Mouse (Mus musculus): ENCODE data around the gene Mdga2. TPM values are rescaled to one million over a fixed set of nuclear protein-coding genes. Genes with fewer than 3 reads are reported as not detected.

Gene Mdga2
- polyA plus RNA-seq, 1 experiment = 12.9 TPM

GRCm38 (mm10) chr12:67118652-67119515 lies 103.5 kb downstream of the Mdga2 start:
- Histone ChIP-seq H3K27ac (ENCODE audit: insufficient read depth, low read length) (no peak overlapping the region), H3K27me3 (ENCODE audit: control insufficient read depth, insufficient read depth, low read length) (no peaks in the 10 kb centered on the region), H3K4me3 (replicated peaks; ENCODE audit: insufficient read depth, low read depth, low read length) (no peak overlapping the region), H3K4me1 (ENCODE audit: control insufficient read depth, insufficient read depth, low read length) (no peaks in the 10 kb centered on the region)
- no peak for DNase-seq
- TF ChIP-seq POLR2A (IDR thresholded peaks at IDR 0.05; ENCODE audit: borderline replicate concordance, insufficient read depth, low read length) (no peak), CTCF (IDR thresholded peaks at IDR 0.05; ENCODE audit: borderline replicate concordance, insufficient read depth, low read depth, low read length) (no peak)
- 90% methylated on average over 6 of the region's 6 CpGs for WGBS

DNA sequence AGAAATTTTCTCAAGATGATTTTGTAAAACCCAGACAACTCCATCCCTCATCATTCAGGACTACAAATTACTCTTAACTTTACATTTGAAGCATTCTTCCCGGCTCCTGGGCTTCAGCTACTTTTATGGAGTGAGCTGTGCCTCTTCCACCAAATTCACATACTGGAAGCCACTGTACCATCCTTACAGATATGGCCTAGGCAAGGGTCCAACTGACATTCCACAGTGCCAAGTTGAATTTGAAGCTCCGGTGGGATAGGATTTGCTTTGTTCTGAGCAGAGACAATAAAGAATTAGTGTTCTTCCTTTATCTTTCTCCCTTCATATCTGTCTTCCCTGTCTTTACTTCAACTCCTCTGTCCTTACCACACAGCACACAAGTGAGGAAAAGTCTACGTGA lies 118.2 kb downstream of the Mdga2 start:
- Histone ChIP-seq H3K27ac (ENCODE audit: insufficient read depth, low read length) (no peak overlapping the region), H3K27me3 (ENCODE audit: control insufficient read depth, insufficient read depth, low read length) (no peaks in the 10 kb centered on the region), H3K4me3 (replicated peaks; ENCODE audit: insufficient read depth, low read depth, low read length) (no peak overlapping the region), H3K4me1 (ENCODE audit: control insufficient read depth, insufficient read depth, low read length) (no peaks in the 10 kb centered on the region)
- WGBS = 25% methylated on average over 3 of the region's 3 CpGs
- DNase-seq = no peak
- TF ChIP-seq POLR2A (IDR thresholded peaks at IDR 0.05; ENCODE audit: borderline replicate concordance, insufficient read depth, low read length) (no peak), CTCF (IDR thresholded peaks at IDR 0.05; ENCODE audit: borderline replicate concordance, insufficient read depth, low read depth, low read length) (no peak)

- DNase-seq = no peak
- TF ChIP-seq POLR2A (IDR thresholded peaks at IDR 0.05; ENCODE audit: borderline replicate concordance, insufficient read depth, low read length) (no peak), CTCF (IDR thresholded peaks at IDR 0.05; ENCODE audit: borderline replicate concordance, insufficient read depth, low read depth, low read length) (no peak)
- Histone ChIP-seq H3K27ac (ENCODE audit: insufficient read depth, low read length) (no peak overlapping the region), H3K4me1 (ENCODE audit: control insufficient read depth, insufficient read depth, low read length) (no peaks in the 10 kb centered on the region), H3K27me3 (ENCODE audit: control insufficient read depth, insufficient read depth, low read length) (no peaks in the 10 kb centered on the region), H3K4me3 (replicated peaks; ENCODE audit: insufficient read depth, low read depth, low read length) (no peak overlapping the region)
These were observed 127.9 kb downstream of the Mdga2 start for GRCm38 (mm10) chr12:67094414-67094813.

DNA sequence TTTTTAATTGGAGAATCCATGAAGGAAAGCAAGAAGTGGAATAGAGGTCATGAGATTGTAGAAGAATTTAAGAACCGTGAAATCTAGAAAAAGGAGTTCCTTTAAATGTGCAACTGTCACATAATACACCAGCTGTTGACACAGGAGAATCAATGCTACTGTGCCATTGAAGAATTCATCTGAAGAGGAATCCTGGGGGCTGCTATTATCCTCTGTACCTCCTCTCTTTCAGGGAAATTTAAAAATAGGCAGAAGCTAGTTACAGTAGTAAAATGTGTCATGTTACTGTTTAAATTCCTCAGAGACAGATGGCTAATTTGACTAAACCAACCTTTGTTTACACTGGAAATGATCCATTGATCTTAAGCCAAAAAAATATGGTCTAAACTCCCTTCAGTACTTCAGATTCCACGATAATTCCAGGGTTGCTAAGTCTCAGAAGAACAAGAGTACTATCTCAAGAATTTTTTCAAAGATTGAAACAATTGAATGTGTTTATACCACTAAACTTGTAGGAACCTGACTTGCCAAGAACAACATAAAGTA lies 131.9 kb downstream of the Mdga2 start:
- no peaks in the 10 kb centered on the region for H3K27me3 ChIP-seq (ENCODE audit: control insufficient read depth, insufficient read depth, low read length)
- WGBS = 8% methylated on average over 2 of the region's 2 CpGs
- TF ChIP-seq CTCF (IDR thresholded peaks at IDR 0.05; ENCODE audit: borderline replicate concordance, insufficient read depth, low read depth, low read length) = no peak
- TF ChIP-seq POLR2A (IDR thresholded peaks at IDR 0.05; ENCODE audit: borderline replicate concordance, insufficient read depth, low read length) = no peak
- H3K4me3 ChIP-seq (replicated peaks; ENCODE audit: insufficient read depth, low read depth, low read length) = no peak overlapping the region
- no peak overlapping the region for H3K27ac ChIP-seq (ENCODE audit: insufficient read depth, low read length)
- H3K4me1 ChIP-seq (ENCODE audit: control insufficient read depth, insufficient read depth, low read length) = no peaks in the 10 kb centered on the region
- DNase-seq = peak in 1 of 2 experiments; percentile 7

DNA sequence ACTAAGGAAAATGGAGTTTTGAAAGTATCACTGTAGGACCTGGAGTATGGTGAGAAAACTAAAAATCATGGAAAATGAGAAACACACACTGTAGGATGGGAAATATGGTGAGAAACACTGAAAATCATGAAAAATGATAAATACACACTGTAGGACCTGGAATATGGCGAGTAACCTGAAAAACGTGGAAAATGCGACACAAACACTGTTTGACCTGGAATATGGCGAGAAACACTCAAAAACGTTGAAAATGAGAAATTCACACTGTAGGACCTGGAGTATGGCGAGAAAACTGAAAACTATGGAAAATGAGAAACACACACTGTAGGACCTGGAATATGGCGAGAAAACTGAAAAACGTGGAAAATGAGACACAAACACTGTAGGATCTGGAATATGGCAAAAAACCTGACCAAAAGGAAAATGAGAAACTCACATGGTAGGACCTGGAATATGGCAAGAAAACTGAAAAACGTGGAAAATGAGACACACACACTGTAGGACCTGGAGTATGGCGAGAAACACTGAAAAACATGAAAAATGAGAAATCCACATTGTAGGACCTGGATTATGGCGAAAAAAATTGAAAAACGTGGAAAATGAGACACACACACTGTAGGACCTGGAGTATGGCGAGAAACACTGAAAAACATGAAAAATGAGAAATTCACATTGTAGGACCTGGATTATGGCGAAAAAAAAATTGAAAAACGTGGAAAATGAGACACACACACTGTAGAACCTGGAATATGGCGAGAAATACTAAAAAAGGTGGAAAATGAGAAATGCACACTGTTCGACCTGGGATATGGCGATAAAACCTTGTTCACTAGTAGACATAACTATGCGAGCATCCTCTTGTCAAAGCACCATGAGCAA lies 163.0 kb downstream of the Mdga2 start:
- TF ChIP-seq POLR2A (IDR thresholded peaks at IDR 0.05; ENCODE audit: borderline replicate concordance, insufficient read depth, low read length) (no peak), CTCF (IDR thresholded peaks at IDR 0.05; ENCODE audit: borderline replicate concordance, insufficient read depth, low read depth, low read length) (no peak)
- DNase-seq = no peak
- WGBS = 58% methylated on average over 19 of the region's 19 CpGs
- H3K27me3 ChIP-seq (ENCODE audit: control insufficient read depth, insufficient read depth, low read length) = peaks cover 3% of the 10 kb centered on the region; the same call in 1 of the 2 replicates
- H3K27ac ChIP-seq (ENCODE audit: insufficient read depth, low read length) = no peak overlapping the region
- no peak overlapping the region for H3K4me3 ChIP-seq (replicated peaks; ENCODE audit: insufficient read depth, low read depth, low read length)
- no peaks in the 10 kb centered on the region for H3K4me1 ChIP-seq (ENCODE audit: control insufficient read depth, insufficient read depth, low read length)

GRCm38 (mm10) chr12:67056621-67057020 lies 165.7 kb downstream of the Mdga2 start:
- WGBS = 92% methylated on average over 3 of the region's 3 CpGs
- DNase-seq = no peak
- H3K27me3 ChIP-seq (ENCODE audit: control insufficient read depth, insufficient read depth, low read length) = peaks cover 3% of the 10 kb centered on the region; the same call in 1 of the 2 replicates
- H3K27ac ChIP-seq (ENCODE audit: insufficient read depth, low read length) = no peak overlapping the region
- no peaks in the 10 kb centered on the region for H3K4me1 ChIP-seq (ENCODE audit: control insufficient read depth, insufficient read depth, low read length)
- TF ChIP-seq CTCF (IDR thresholded peaks at IDR 0.05; ENCODE audit: borderline replicate concordance, insufficient read depth, low read depth, low read length) (no peak), POLR2A (IDR thresholded peaks at IDR 0.05; ENCODE audit: borderline replicate concordance, insufficient read depth, low read length) (no peak)
- no peak overlapping the region for H3K4me3 ChIP-seq (replicated peaks; ENCODE audit: insufficient read depth, low read depth, low read length)

DNA sequence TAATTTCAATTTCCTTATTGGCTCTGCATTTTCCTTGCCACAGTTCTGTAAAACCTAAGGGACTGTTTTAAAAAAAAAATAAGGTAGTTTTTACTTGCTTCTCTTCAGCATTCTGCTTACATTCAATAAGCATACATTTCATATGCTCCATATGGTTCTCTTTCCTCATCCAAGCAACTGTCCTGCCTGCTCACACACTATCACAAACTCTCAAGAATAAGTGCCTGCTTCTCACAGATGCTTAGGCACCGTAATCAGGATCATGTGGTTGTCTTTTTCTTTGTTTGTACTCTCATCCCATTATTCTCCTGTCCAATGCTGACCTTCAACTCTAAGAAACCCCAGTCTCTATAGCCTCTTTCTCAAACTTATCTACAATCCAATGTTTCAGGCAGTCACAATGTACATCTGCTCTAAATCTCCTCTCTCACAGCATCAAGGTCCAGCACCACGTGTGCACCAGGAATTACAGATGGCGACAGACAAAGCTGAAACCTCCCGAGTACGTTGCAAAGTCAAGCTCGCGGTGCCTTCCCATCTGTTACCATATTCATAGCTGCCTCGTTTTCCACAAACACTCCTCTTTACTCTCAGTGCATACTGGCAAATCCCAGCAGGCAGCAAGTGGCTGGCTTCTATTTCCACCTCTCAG lies 177.1 kb downstream of the Mdga2 start:
- no peak overlapping the region for H3K4me3 ChIP-seq (replicated peaks; ENCODE audit: insufficient read depth, low read depth, low read length)
- WGBS = 20% methylated on average over 8 of the region's 8 CpGs
- H3K4me1 ChIP-seq (ENCODE audit: control insufficient read depth, insufficient read depth, low read length) = no peaks in the 10 kb centered on the region
- no peaks in the 10 kb centered on the region for H3K27me3 ChIP-seq (ENCODE audit: control insufficient read depth, insufficient read depth, low read length)
- peak in 1 of 2 experiments; percentile 4 for DNase-seq
- H3K27ac ChIP-seq (ENCODE audit: insufficient read depth, low read length) = no peak overlapping the region
- TF ChIP-seq POLR2A (IDR thresholded peaks at IDR 0.05; ENCODE audit: borderline replicate concordance, insufficient read depth, low read length) (no peak), CTCF (IDR thresholded peaks at IDR 0.05; ENCODE audit: borderline replicate concordance, insufficient read depth, low read depth, low read length) (no peak)

Data from cerebellum, adult 2 months (tissue).